Mouse (Mus musculus) thymus, postnatal 10 days (tissue): ENCODE measurements at regions not wholly inside any gene's neighbourhood (a gene's known extent, or its start where the extent isn't known, plus 50 kb on each side); places are given as distances from the start of the nearest gene placed in this dataset.

Experiments used
- DNase-seq, 2 experiments: peaks; one replicate each; pipeline ENCODE4 v3.0.0; 2021; ENCODE audit warnings: low spot score in 2 of 2

DNA sequence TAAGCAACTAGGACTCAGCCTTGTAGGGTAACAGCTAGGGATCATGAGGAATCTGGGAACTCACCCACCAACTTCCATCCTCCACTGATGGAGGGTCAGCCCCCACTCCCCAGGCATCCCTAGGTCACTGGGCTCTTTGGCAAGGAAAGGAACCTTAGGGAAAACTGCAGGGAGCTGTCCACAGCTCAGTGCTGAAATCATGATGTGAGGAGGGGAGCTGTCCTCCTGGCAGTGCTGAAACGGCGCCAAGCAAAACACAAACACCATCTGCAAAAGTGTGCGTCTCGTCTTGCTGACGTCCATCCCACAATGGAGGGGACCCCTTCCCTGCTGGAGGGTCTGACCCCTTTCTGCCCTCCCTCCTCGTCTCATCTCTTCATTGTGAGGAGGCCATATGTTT lies 68.6 kb upstream of the Rph3a start:
- peak in 1 of 2 experiments; percentile 50 for DNase-seq

- no peak for DNase-seq
Observed at GRCm38 (mm10) chr5:121076741-121077140, 66.8 kb upstream of the Rph3a start.

- DNase-seq = no peak
Observed at GRCm38 (mm10) chr5:121068821-121069220, 58.9 kb upstream of the Rph3a start.

GRCm38 (mm10) chr5:121064721-121065120 lies 54.8 kb upstream of the Rph3a start:
- no peak for DNase-seq

DNA sequence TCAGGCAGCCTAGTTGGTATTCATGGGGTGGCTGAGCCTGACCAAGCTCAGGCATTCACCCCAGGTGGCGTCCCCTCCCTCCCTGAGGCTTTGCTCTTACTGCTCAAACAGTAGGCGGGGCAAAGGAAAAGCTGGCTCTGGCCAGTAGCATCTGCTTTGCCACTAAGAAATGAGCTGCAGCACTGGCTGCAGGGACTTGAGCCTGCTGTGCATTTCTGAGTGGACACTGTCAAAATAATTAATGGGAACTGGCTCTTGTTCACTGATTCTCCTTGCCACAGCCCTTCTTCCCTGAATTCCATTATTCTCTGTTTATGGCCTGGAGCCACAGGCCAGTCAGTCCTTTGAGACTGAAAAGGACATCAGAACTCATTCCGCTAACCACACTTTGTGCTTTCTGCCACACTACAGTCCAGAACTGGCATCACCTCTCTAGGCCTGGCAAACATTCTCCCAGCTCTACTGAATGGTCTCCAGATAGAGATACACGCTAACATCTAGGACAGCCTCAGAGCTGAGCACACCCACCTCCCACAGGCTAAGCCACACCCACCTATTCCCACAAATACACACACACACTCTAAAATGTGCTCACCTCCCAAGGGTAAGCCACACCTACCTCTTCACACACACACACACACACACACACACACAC lies 53.2 kb upstream of the Rph3a start:
- no peak for DNase-seq

DNA sequence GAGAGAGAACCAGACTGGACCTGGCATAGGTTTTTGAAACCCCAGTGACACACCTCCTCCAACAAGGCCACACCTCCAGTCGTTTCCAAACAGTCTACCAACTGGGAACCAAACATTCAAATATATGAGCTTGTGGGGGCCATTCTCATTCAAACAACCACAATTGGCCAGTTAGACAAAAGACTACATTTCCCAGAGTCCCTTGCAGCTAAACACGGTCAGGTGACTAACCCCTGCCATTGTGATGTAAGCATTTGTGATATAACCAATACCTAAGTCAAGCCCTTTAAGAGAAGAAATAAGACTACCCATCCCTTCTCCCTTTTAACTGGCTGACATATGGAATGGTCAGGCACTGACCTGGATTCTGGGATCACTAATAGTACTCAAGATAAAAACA lies 51.8 kb upstream of the Rph3a start:
- DNase-seq = no peak
